Mouse (Mus musculus) lung, postnatal 4 days (tissue): Measurements from ENCODE around the gene Dtd2.

Experiments
- DNase-seq, 2 experiments: peaks; one replicate each; pipeline ENCODE4 v3.0.0; 2021

Gene Dtd2

DNA sequence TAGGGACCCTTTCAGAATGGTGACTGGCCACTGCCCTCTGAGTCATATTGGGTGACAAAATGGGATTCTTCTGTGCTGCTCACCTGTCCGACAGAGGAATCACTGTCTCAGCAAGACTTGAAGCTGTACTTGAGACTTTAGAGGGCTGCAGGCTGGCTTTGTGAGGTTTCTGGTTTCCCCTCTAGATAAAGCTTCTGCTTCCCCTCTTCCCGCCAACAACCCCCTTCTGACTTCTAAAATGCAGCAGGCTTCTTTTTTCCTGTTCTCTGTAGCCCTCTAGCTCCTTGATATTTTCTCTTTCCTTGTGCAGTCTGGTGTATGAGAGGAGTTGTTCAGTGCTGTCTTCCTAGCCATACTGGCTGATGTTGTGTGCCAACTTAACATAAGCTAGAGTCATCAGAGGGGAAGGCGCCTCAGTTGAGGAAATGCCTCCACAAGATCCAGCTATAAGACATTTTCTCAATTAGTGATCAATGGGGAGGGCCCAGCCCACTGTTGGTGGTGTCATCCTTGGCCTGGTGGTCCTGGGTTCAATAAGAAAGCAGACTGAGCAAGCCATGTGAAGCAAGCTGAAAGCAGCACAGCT is 21.0 kb downstream of the Dtd2 start:
- DNase-seq: no peak

GRCm38 (mm10) chr12:51983625-51984024 is 22.7 kb downstream of the Dtd2 start:
- DNase-seq: no peak

DNA sequence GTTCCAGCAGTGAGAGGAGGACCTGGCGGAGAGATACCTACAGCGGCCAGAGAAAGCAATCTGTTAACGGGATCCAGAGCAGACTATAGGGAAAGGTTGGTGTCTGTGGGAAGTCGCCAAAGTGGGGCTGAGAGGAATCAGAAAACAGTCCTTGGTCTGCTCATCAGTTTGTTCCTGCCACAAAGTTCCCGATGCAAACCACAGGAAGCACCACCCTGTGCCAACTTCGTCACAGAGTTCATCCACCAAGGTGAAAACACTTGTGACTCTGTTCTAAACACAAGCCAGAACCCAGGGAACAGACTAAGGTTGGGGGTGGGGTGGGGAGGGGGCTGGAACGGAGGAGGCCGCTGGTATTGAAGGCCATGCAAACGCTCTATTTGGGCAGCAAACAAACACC is 29.8 kb downstream of the Dtd2 start:
- DNase-seq: no peak

- no peak for DNase-seq
These were observed 31.9 kb downstream of the Dtd2 start for GRCm38 (mm10) chr12:51974381-51974780.

DNA sequence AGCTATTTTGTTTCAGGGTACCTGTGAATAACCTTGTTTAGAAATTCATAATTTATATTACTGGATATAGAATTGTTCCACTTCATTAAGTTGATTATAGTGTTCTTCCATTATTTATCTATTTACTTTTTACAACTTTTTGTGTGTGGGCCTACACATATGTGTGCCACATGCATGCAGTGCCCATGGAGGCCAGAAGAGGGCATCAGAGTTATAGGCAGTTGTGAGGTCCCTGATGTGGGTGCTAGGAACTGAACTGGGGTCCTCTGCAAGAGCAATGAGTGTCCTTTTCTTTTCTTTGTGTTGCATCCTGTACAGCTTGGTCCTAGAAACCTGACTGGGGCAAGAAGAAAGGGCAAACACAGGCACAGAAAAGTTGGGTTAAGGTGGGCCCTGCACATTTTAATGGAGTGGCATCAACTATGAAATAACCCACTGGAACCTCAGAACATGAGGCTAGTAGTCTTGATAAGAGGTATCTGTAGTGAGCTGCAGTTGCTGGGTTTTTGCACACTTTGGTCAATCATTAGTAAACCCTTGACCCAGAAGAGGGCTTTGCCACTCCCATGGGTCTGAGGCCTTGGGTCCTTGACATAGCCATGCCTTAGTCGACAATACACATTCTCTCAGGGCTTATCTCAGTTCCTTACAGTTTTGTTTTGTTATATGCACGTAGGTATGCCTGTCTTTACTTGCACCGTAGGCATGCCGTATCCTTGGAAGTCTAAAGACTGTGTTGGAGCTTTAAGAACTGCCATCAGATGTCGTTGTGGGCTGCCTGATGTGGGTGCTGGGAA is 33.8 kb downstream of the Dtd2 start:
- no peak for DNase-seq

GRCm38 (mm10) chr12:51971070-51971664 is 35.1 kb downstream of the Dtd2 start, which contains the start of gene Heatr5a:
TSS of gene Heatr5a (minus strand) at chr12:51971321.
- peak; percentile 94 to 95 for DNase-seq

DNA sequence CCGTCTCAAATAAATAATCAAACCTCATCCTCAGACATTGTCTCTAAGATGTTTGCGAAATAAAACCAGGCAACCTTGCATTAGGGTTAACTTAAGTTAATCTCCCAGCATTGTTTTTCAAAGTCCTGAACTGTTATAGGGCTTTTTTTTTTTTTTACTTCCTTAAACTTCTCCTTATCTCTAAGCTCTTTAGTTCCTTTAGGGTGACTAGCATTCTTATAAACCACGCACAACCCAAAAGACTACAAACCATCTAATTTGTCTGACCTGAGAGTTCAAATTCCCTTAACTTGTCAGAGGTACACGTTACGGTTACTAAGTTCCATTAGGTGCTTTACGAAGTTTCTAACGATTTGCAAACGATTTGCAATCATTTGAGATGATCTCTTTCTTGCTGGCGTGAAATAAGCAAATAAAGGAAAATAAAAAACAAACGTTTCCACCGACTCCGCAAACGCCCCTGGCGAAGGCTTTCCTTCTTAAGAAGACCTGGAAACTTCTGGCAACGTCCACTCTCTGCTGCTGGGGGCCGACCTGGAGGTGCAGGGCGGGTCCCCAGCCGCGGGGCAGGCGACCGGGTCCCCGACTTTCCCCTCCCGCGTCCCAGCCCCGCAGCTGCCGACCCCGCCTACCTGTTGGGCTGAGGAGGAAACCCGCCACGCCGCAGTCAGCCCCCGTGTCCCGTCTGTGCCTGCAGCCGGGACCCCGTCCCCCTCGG is 35.8 kb downstream of the Dtd2 start:
- DNase-seq: no peak

DNA sequence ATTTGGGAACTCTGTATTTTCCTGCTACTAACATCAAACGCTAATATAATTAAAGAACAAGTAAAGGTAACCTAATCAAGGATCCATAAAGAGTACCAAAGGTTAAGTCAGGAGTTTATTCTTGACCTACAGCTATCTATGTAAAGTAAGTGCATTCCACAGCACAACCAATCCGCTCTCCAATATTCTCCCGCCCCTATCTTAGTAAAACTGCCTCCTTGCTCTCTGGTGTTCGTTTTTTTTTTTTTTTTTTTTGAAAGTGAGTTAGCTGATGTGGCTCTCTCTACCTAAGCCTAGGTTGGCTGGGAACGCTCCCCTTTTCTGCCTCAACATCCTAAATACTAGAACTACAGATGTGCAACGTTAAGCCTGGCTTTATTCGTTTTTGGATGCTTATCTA is 36.4 kb downstream of the Dtd2 start:
- no peak for DNase-seq

DNA sequence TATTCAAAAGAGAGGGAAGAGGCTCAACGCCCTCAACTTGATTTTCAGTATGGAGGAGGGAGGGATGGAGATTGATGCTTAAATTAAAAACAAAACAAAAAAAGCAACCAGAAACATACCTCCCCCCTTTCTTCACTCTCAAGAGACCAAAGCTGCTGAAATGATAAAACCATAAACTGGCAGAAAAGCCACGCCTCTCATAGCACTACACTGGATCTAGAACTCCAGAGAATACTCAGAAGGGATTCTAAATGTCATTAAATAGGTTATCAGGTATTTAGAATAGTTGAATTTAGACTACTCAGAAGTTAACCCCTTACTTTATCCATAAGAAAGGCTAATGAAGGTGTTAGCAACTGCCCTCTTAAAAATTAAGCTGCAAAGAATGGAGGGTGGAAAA is 37.2 kb downstream of the Dtd2 start:
- no peak for DNase-seq

DNA sequence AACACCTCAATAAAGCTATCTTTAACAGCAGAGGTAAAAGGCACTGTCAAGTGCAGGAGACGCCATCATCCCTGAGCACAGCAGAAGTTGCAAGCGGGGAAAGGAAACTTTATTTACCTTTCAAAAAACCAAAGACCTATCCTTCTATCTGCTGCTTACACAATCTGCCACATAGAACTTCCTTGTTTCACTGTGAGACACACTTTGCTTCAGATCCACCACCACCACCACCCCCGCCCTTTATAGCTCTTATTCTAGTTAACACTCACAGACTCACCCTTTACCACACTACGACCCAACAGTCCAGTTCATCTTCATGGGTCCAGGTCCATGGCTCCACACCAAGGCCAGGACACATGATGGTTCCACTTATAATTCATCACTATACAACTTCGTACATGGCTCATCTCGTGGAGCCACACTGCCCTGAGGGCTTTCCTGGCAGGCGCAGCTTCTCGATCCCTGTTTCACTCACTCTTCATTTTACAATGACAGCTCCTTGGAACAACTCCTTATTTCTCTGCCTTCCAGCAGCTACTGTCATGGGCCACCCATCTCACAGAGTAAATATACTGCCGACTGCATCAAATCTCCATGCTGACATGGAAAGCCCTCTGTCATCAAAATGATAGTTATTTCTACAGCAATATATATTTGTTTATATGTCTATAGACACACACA is 38.2 kb downstream of the Dtd2 start:
- no peak for DNase-seq

- DNase-seq: no peak
These were observed 48.7 kb downstream of the Dtd2 start for GRCm38 (mm10) chr12:51957626-51958025.

DNA sequence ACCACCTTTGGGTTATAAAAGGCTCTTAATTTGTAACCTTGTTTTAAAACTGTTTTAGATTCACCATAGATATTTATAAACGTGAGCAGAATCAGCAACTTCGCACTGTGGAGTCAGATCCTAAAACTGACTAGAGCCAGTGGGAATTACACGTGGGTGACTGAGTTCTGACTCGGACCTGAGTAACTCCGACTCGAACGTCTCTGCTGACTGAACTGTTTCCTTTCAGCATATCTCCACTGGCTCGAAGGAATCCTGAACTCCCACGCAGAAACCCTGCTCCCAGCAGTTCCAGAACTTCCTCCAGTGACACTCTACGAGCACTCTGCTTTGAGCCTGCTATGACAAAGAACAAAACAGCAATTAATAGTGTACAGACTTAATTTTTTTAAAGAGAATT is 54.0 kb downstream of the Dtd2 start:
- no peak for DNase-seq

- no peak for DNase-seq
These were observed 58.8 kb downstream of the Dtd2 start for GRCm38 (mm10) chr12:51947498-51947945.

DNA sequence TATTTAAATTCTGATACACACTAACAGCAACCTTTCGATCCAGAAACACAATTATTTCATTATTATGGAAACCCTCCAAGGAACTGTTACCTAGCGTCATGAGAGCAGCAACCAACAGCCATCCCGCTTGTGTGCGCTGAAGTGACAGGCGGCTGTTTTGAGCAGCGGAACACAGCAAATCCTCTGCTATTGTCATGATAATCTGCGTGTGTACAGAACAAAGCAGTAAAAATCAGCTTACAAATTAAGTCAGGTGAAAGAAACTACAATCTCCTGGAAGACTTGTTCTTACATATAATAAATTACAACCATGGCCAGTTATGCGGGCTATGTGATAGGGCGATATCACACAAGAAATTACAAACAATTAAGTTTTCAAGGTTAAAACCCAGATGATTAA is 61.0 kb downstream of the Dtd2 start:
- DNase-seq: no peak

DNA sequence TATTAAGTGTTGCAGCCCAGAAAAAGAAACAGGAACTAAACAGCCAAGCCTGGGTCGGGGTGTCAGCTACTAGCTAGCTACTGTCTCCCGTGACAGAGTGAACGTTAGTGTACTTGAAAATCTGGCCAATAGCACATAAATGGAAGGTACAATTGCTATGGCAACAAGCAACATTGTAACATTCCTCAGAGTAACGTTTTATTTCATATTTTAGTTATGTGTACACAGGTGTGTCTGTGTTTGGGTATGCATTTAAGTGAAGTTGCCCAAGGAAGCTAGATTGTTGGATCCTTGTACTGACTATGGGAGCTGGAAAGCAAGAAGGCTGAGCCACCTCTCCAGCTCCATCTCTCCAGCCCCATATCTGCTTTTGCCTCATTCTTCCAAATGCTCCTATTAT is 66.5 kb downstream of the Dtd2 start:
- DNase-seq: no peak
